Comparison of ENCODE assay signal across 12 mouse cellular contexts in genomic region chr4:45949109-45949848, GRCm38 (mm10). TPM values are rescaled to one million over a fixed set of nuclear protein-coding genes. Genes with fewer than 3 reads are reported as not detected.
DNase-seq lines count a peak whose midpoint lies in the region; ATAC-seq and TF ChIP-seq lines count a peak whose summit lies in the region.
"Had no signal": no experiment of that assay in that cellular context is flagged by ENCODE, and none has a peak within 500 bp of the region (broad histone marks: within the 10 kb centered on the region; RNA-seq: fewer than 3 reads in every experiment).

No protein-coding gene starts in this region.

- H3K4me3 ChIP-seq in liver, adult 2 months (ENCODE audit: insufficient read depth, low read depth, low read length): no peak overlapping the region
- H3K4me3 ChIP-seq in lung, postnatal 0 days (ENCODE audit: low read depth, low read length): no peak overlapping the region
- no peak overlapping the region for H3K4me3 ChIP-seq in stomach, postnatal 0 days (ENCODE audit: low read depth, low read length)
- H3K4me3 ChIP-seq: embryonic facial prominence, embryonic 15.5 days; hindbrain, embryonic 15.5 days had no signal

- WGBS in liver, adult 2 months: 72% methylated on average over 7 of the region's 7 CpGs
- WGBS in lung, postnatal 0 days: 60% methylated on average over 7 of the region's 7 CpGs
- WGBS in stomach, postnatal 0 days: 81% methylated on average over 7 of the region's 7 CpGs

- H3K4me2 ChIP-seq in lung, postnatal 0 days (replicated peaks; ENCODE audit: low read depth, low read length): no peak overlapping the region
- H3K4me2 ChIP-seq in stomach, postnatal 0 days (replicated peaks; ENCODE audit: low read depth): no peak overlapping the region
- H3K4me2 ChIP-seq: embryonic facial prominence, embryonic 15.5 days; hindbrain, embryonic 15.5 days had no signal

- TF ChIP-seq EP300 in lung, postnatal 0 days (IDR thresholded peaks at IDR 0.05): peak; percentile 96
- TF ChIP-seq EP300 in stomach, postnatal 0 days (optimal IDR thresholded peaks at IDR 0.05): no peak

- no peaks in the 10 kb centered on the region for H3K27me3 ChIP-seq in liver, adult 2 months (ENCODE audit: control insufficient read depth, insufficient read depth, low read length)
- no peaks in the 10 kb centered on the region for H3K27me3 ChIP-seq in lung, postnatal 0 days (replicated peaks; ENCODE audit: insufficient read depth, low read length)
- no peaks in the 10 kb centered on the region for H3K27me3 ChIP-seq in stomach, postnatal 0 days (ENCODE audit: control insufficient read depth, insufficient read depth, low read length)
- H3K27me3 ChIP-seq: embryonic facial prominence, embryonic 15.5 days; hindbrain, embryonic 15.5 days had no signal

- no peaks in the 10 kb centered on the region for H3K36me3 ChIP-seq in liver, adult 2 months (ENCODE audit: control insufficient read depth, insufficient read depth, low read length)
- no peaks in the 10 kb centered on the region for H3K36me3 ChIP-seq in lung, postnatal 0 days (ENCODE audit: insufficient read depth, low read length)
- H3K36me3 ChIP-seq in stomach, postnatal 0 days (ENCODE audit: control insufficient read depth, insufficient read depth, low read length): no peaks in the 10 kb centered on the region
- H3K36me3 ChIP-seq: embryonic facial prominence, embryonic 15.5 days; hindbrain, embryonic 15.5 days had no signal

- peak; percentile 15 for DNase-seq in liver, adult 2 months (ENCODE audit: extremely low read depth, low read depth, low spot score)
- DNase-seq in liver: no peak
- DNase-seq in adrenal gland, postnatal 36 days: peak; percentile 62 to 64
- peak; percentile 67 for DNase-seq in lung, postnatal 0 days (ENCODE audit: low spot score)
- peak; percentile 44 for DNase-seq in stomach, postnatal 0 days (ENCODE audit: low spot score)
- DNase-seq in cerebellum, adult 11 months: no peak
- DNase-seq in frontal cortex, postnatal 36 days (ENCODE audit: low spot score in 2 of 2): no peak
- DNase-seq: thymus, postnatal 25 days had no signal

- H3K27ac ChIP-seq in liver, adult 2 months (replicated peaks; ENCODE audit: insufficient read depth, low read depth, low read length): no peak overlapping the region
- H3K27ac ChIP-seq in lung, postnatal 0 days (ENCODE audit: low read length): peak overlapping the region; percentile 81
- H3K27ac ChIP-seq in stomach, postnatal 0 days (replicated peaks): peak overlapping the region; percentile 40; the same call in 1 of the 2 replicates
- H3K27ac ChIP-seq: embryonic facial prominence, embryonic 15.5 days; hindbrain, embryonic 15.5 days had no signal

- TF ChIP-seq CTCF in liver, adult 2 months (IDR thresholded peaks at IDR 0.05; ENCODE audit: low read depth, low read length): no peak
- no peak for TF ChIP-seq CTCF in lung, postnatal 0 days (IDR thresholded peaks at IDR 0.05)
- no peak for TF ChIP-seq CTCF in stomach, postnatal 0 days (IDR thresholded peaks at IDR 0.05; ENCODE audit: low read depth)

- no peak for TF ChIP-seq POLR2A in liver, adult 2 months (IDR thresholded peaks at IDR 0.05; ENCODE audit: extremely low read depth, insufficient read depth, low read length)

- H3K79me2 ChIP-seq in liver, adult 2 months (ENCODE audit: control insufficient read depth, insufficient read depth, low read length): no peaks in the 10 kb centered on the region

- H3K9me3 ChIP-seq in lung, postnatal 0 days (ENCODE audit: low read length): no peaks in the 10 kb centered on the region
- no peaks in the 10 kb centered on the region for H3K9me3 ChIP-seq in stomach, postnatal 0 days (ENCODE audit: control insufficient read depth, low read length)
- H3K9me3 ChIP-seq: embryonic facial prominence, embryonic 15.5 days; hindbrain, embryonic 15.5 days had no signal

- no peak overlapping the region for H3K9ac ChIP-seq in liver, adult 2 months (ENCODE audit: low read depth, low read length)
- H3K9ac ChIP-seq in lung, postnatal 0 days (replicated peaks; ENCODE audit: low read depth): no peak overlapping the region
- H3K9ac ChIP-seq in stomach, postnatal 0 days (ENCODE audit: low read length): no peak overlapping the region
- H3K9ac ChIP-seq: embryonic facial prominence, embryonic 15.5 days; hindbrain, embryonic 15.5 days had no signal

- H3K4me1 ChIP-seq in liver, adult 2 months (ENCODE audit: control insufficient read depth, insufficient read depth, low read length): no peaks in the 10 kb centered on the region
- 0 out of 2 replicates have a peak, but pooled peaks cover 4% of the 10 kb centered on the region for H3K4me1 ChIP-seq in lung, postnatal 0 days (ENCODE audit: insufficient read depth, low read depth, low read length)
- H3K4me1 ChIP-seq in stomach, postnatal 0 days (replicated peaks; ENCODE audit: control insufficient read depth, insufficient read depth): no peaks in the 10 kb centered on the region
- H3K4me1 ChIP-seq: embryonic facial prominence, embryonic 15.5 days; hindbrain, embryonic 15.5 days had no signal

- peak; percentile 79 for ATAC-seq in lung, postnatal 0 days
- ATAC-seq in stomach, postnatal 0 days (ENCODE audit: low FRiP score, low TSS enrichment): peak; percentile 85
- ATAC-seq in inflammation-experienced regulatory T-cells, adult 6 months: no peak

RNA-seq across cellular contexts. Expression of gene Tdrd7, which starts 15.9 kb away (rescaled TPM):
- 27.0 and 27.8 TPM in 2 replicates for total RNA-seq in liver, adult 2 months (2014; rRNA removed)
- polyA plus RNA-seq in liver, adult 2 months (2012; rRNA removed): 10.9 and 11.3 TPM in 2 replicates
- 10 to 100 TPM; 28.5 to 32.3 TPM for total RNA-seq in adrenal gland, postnatal 36 days (2021)
- polyA plus RNA-seq in lung, postnatal 0 days (2015; fragmentation: Nextera tagmentation; extraction: Ambion mirVana): 28.9 and 30.7 TPM in 2 replicates
- 24.9 and 25.1 TPM in 2 replicates for polyA plus RNA-seq in stomach, postnatal 0 days (2015; fragmentation: Nextera tagmentation; extraction: Ambion mirVana)
- polyA plus RNA-seq in inflammation-experienced regulatory T-cells, adult 6 months (2017; shearing (Covaris generic)): 1 to 10 TPM; 2.8 to 7.7 (median 6.0) TPM

RNA-seq across cellular contexts. Expression of gene Ccdc180, which starts 59.2 kb away (rescaled TPM):
- not detected in 2 replicates for total RNA-seq in liver, adult 2 months (2014; rRNA removed)
- polyA plus RNA-seq in liver, adult 2 months (2012; rRNA removed): 0.02 TPM in 2 replicates
- under 1 TPM; 0.13 to 0.23 TPM for total RNA-seq in adrenal gland, postnatal 36 days (2021)
- 1.4 and 2.9 TPM in 2 replicates for polyA plus RNA-seq in lung, postnatal 0 days (2015; fragmentation: Nextera tagmentation; extraction: Ambion mirVana)
- 0.22 and 0.24 TPM in 2 replicates for polyA plus RNA-seq in stomach, postnatal 0 days (2015; fragmentation: Nextera tagmentation; extraction: Ambion mirVana)
- under 1 TPM in 2 of 3 experiments, not detected in 1; 0.15 to 0.20 TPM for polyA plus RNA-seq in inflammation-experienced regulatory T-cells, adult 6 months (2017; shearing (Covaris generic))
- polyA plus RNA-seq: limb, embryonic 11.5 days had no signal

Comparison
In these comparisons a context has a peak if more than half of its experiments do, and no peak if none do; other contexts are left out.
1. DNase-seq: peak in liver, adult 2 months (single experiment), adrenal gland, postnatal 36 days (2 of 2), lung, postnatal 0 days (single experiment) and stomach, postnatal 0 days (single experiment); none in liver (single experiment), cerebellum, adult 11 months (single experiment) and frontal cortex, postnatal 36 days (0 of 2).